Mouse (Mus musculus): ENCODE results near the gene Clec9a.
A peak's percentile ranks its signal among the peaks of the same experiment; 100 is the strongest.

Gene Clec9a

GRCm38 (mm10) chr6:129408562-129408961, at the start of gene Clec9a:
Gene Clec9a (plus strand): TSS chr6:129408862.
- DNase-seq, result no peak

- no peak for DNase-seq
Observed at GRCm38 (mm10) chr6:129359515-129359914, 49.1 kb upstream of the Clec9a start.

- no peak for DNase-seq
Observed at GRCm38 (mm10) chr6:129363942-129364341, 44.7 kb upstream of the Clec9a start.

GRCm38 (mm10) chr6:129365959-129366359, 42.7 kb upstream of the Clec9a start:
- DNase-seq, result peak; percentile 4 to 7

GRCm38 (mm10) chr6:129369374-129370132, 39.1 kb upstream of the Clec9a start:
- DNase-seq, result no peak

- DNase-seq, result no peak
Observed at GRCm38 (mm10) chr6:129374937-129375471, 33.7 kb upstream of the Clec9a start.

- no peak for DNase-seq
Observed at GRCm38 (mm10) chr6:129380454-129380853, 28.2 kb upstream of the Clec9a start.

- DNase-seq, result no peak
Observed at GRCm38 (mm10) chr6:129381736-129382135, 26.9 kb upstream of the Clec9a start.

- DNase-seq, result no peak
Observed at GRCm38 (mm10) chr6:129383466-129383865, 25.2 kb upstream of the Clec9a start.

- no peak for DNase-seq
Observed at GRCm38 (mm10) chr6:129385000-129385399, 23.7 kb upstream of the Clec9a start.

GRCm38 (mm10) chr6:129385774-129386173, 22.9 kb upstream of the Clec9a start, which contains the start of gene Clec12b:
Gene Clec12b (minus strand): TSS chr6:129385874.
- no peak for DNase-seq

- DNase-seq, result no peak
Observed at GRCm38 (mm10) chr6:129393087-129393720, 15.5 kb upstream of the Clec9a start.

- DNase-seq, result no peak
Observed at GRCm38 (mm10) chr6:129393732-129394131, 14.9 kb upstream of the Clec9a start.

GRCm38 (mm10) chr6:129396997-129397396, 11.7 kb upstream of the Clec9a start, which contains the start of gene Clec1b:
Gene Clec1b (plus strand): TSS chr6:129397297.
- DNase-seq, result no peak

GRCm38 (mm10) chr6:129399945-129400344, 8.7 kb upstream of the Clec9a start:
- no peak for DNase-seq

- no peak for DNase-seq
Observed at GRCm38 (mm10) chr6:129402404-129402803, 6.3 kb upstream of the Clec9a start.

GRCm38 (mm10) chr6:129403391-129403790, 5.3 kb upstream of the Clec9a start:
- DNase-seq, result no peak

- DNase-seq, result no peak
Observed at GRCm38 (mm10) chr6:129405999-129406398, 2.7 kb upstream of the Clec9a start.

GRCm38 (mm10) chr6:129407324-129407723, 1.3 kb upstream of the Clec9a start:
- DNase-seq, result no peak

GRCm38 (mm10) chr6:129414177-129414576, 5.5 kb downstream of the Clec9a start:
- no peak for DNase-seq

- no peak for DNase-seq
Observed at GRCm38 (mm10) chr6:129422311-129422710, 13.6 kb downstream of the Clec9a start.

GRCm38 (mm10) chr6:129423040-129423733, 14.5 kb downstream of the Clec9a start:
- no peak for DNase-seq

- DNase-seq, result peak; percentile 52 to 67
Observed at GRCm38 (mm10) chr6:129423734-129424072, 15.0 kb downstream of the Clec9a start.

All from thymus, postnatal 36 days (tissue).